Mouse (Mus musculus) urinary bladder, postnatal 36 days (tissue): Measurements from ENCODE around the gene Snx3.

Experiments
- DNase-seq, 2 experiments: peaks; one replicate each; pipeline ENCODE4 v3.0.0; 2022; ENCODE audit warnings: low spot score in 2 of 2, mixed read lengths in 1 of 2

Snx3 gene

DNA sequence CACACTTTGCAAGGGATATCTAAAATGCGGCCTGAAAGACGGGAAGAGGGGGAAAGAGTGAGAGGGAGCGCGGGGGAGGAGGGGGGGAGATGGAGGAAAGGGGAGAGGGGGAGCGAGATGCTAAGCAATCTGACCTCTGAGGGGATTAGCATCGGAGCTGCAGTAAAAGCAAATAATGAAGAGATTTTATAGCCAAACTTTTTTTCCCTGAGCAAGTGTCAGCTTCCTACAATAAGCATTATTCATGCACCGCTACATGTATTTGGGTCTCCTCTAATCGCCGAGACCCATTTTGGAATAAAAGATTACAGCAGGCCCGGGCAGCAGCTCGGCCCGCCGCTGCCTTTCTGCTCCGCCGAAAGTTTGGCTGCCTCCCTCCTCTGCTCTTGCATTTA, 76.4 kb downstream of the Snx3 start:
- no peak for DNase-seq

DNA sequence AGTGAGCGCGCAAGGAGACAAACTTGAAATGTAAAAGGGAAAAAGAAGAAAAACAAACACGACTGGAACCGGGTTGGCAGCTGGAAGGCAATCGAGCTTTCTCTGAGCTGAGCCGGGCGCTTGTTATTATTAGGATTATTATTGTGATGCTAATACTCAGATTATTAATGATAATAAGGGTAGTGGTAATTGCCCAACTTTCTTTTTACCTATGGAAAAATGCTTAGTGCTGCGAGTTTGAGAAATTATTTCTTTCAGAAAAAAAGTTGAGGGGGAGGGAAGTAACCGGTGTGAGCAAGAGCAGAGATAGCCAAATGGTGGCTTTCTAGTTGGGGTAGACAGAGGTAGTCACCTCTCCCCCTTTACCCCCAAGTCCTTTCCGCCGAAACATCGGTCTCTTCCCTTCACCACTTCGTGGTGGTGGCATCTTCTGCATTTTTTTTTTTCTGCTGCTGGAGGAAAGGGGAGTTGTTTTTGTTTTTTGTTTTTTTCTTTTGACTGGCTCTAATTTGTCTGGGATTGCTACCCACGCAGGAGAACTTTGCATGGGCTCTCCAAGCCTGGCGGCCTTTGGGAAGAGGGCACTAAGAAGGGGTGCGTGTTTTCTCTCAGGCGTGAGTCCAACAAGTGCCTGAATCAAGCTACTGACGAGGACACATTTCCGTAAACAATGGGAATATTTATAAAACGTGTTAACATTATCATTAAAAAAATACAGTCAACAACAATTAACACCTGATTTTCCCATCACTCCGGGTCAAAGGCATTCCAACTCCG, 77.1 kb downstream of the Snx3 start:
- no peak for DNase-seq

DNA sequence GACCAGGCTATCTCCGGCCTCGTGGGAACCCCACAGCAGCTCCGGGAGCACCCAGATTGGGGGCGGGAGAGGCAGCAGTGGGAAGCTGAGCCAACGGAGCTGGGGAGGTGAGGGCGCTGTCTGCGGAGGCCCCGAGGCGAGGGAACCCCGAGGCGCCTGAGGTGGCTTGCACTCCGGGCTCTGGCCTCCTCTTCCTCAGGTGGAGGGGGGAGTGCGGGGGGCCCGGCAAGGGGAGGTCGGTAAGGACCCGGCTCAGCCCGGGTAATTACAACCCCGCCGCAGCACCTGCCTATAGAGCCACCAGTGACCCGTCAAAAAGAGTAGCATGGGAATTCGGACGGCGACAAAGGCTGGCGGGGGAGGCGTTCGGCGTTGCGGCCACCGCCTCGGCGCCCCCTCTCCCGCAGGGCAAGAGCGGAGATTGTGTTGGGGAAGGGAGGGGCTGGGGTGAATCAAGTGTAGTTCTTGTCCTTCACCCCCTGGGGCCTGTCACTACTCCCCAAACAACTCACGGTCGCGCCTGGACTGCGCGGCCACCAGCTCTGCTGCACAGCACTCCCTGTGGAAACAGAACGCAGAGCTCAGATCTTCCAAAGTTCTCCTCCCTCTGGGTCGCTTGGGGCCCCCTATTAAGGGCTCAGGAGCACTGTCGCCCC, 77.8 kb downstream of the Snx3 start:
- no peak for DNase-seq

DNA sequence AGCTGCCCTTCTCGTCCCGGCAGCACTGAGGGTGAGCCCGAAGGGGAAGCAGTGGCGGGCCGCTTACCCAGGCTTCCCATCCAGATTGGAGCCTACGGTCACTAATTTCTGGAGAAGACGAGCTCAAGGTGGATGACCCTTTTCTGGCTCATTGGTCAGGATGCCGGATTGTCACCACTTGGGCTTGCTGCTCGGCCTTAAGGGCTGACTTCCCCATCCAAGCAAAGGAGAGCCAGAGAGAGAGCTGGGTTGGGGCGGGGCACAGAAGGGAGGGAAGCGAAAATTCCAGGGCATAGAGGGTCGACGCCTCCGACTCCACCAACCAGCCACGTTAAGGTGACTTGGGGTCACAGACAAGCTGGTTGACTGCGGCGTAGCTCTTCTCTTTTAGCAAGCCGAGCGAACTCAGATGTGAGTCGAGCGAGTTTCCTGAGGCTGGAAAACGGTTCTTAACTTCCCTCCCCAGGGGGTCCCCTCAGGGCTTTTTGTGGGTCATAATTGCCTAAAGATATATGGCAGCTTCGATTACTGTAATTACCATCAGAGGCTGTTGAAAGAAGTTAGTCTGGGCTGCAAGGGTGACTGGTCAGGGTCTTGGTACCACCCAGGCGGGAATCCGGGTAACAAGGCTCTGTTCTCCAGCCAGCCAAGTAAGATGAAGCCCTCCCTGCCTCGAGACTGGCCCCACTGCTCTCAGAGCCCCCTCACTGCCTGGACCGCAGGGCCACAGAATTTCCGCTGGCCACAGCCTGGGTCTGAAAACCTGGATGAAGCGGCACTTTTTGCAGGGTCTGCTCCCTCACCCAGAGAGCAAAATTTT, 78.5 kb downstream of the Snx3 start:
- DNase-seq, result no peak

DNA sequence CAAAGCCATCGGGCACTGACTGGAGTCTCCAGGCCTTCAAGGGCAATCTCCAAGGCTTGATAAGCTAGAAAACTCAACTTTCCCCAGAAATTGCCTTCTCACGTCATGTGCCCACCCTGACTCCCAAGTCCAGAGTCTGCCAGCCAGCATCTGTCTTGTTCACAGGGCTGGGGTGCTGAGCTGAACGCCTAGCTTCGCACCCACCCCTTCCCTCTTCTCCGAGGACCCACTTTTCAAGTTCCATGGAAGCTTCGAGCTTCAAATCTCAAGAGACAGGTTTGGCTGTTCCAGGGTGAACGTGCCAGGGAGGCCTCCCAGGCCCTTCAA, 79.1 kb downstream of the Snx3 start:
- DNase-seq, result no peak

DNA sequence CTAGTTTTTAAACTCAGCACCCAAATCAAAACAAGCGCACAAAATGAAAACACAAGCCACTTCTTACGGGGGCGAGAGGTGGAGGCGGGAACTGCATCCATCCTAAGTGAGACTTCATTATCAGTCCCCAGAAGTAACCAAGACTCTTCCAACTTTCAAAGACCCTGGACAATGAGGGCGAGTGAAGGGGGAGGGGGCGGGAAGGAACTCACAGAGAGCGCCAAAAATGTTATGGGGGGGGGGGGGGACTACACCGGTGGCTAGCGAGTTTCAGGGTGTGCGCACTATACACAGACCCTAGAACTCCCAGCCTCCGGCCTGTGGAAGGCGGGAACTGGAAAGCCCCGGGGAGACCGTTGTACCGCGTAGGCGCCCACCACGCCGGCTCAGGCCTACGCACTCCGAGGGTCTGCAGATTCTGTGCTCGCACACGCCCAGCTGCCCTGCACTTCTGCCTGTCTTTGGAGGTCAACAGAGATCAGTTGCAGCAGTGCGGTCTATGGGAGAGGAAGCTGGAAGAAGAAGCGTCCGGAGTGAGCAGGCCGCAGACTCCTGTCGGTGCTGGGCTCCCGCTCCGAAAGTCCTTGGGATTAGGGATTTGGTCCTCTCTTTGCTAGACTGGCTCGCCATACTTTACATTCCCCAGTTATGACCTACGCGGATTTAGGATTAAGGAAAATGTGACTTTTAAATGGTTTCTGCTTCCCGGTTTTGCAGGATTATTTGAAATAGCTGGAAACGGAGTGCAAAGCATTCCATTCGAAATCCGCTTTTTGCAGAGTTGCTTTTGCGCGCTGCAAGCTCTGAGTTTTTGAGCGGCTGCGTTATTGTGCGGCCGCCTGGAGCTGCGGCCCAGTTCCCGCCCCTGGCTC, 80.1 kb downstream of the Snx3 start:
- no peak for DNase-seq

DNA sequence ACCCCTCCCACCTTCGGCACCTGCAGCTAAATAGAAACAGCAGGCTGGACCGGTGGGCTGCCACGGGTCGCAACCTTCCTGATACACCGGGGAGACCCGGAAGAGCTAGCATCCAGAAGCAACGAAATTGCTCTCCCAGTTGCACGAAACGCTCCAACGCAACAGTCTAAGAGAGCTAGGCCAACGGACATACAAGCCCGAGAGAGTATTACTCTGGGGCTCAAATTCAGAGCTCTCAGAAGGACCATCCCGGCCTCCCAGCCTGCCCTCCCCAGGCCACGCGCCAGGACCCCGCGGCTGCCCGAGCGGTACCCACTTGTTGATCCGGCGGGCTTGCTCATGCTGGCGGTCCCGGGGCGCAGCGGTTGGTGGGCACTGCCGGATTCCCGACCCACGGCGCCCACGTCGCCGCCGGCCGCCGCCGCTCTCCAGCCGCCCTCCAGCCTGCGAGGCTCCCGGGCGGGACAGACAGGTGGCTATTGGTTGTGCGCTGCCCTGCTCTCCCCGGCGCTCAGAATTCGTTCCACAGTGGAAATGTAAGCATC, 80.8 kb downstream of the Snx3 start:
- no peak for DNase-seq

DNA sequence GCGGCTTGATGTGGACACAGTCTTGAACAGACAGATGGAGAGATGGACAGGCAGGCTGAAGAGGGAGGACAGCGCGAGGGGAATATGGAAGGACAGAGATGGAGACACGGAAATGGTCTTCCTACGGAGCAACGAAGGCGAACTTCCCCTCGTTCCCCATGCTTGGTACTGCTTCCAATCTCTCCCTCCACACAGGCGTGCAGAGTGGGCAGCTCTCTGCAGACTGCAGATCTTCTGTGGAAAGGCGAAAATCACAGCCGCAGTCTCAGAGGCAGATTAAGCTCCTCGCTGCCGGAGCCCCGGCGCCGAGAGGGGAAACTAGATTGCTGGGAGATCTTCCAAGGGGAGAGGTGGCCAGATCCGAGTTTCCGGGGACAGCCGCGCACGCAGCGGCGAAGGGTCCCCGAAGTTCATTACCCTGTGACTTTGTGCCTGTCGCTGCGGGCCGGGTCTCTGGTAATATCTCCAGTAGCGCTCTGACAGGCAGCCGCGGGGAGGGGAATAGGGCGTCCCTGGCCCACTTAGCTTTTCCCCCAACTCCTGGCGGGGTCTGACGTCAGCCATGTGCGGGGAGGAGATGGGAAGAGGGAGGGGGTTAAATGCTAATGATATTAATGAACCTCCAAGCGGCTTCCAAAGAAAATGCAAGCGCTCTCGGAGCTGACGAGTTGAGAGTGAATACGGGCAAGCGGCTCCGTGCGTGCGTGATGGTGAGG, 81.5 kb downstream of the Snx3 start, which contains the start of the genes Nr2e1 and Ostm1:
Nr2e1 (minus strand) TSS at position 476 of the 716 bp plus-strand sequence.
Ostm1 (plus strand) TSS at position 666 of the 716 bp plus-strand sequence.
- no peak for DNase-seq

DNA sequence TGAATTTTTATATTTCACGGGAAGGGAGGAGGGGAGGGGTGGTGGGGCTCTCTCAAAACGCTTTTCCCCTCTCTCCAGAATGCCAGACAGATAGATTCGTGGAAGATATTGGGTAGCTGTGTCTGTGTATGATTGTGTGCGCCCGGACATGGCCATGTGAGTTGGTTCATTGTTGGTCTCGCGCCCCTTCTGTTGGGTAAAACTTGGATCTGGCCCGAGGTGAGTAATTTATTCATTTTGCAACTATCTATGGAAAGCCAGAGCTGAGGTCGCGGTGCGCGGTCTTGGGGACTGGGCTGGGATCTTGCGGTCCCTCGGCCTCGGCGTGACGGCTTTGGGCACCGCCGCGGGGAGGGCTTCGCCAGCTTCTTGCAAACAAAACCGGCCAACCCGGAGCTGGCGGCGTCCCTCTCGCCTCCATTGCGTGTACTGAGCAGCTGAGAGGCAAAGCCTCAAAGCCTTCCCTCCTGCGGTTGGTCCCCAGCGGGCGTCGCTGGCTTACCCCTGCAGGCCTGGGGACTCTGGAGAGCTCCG, 82.1 kb downstream of the Snx3 start:
- DNase-seq, result no peak

DNA sequence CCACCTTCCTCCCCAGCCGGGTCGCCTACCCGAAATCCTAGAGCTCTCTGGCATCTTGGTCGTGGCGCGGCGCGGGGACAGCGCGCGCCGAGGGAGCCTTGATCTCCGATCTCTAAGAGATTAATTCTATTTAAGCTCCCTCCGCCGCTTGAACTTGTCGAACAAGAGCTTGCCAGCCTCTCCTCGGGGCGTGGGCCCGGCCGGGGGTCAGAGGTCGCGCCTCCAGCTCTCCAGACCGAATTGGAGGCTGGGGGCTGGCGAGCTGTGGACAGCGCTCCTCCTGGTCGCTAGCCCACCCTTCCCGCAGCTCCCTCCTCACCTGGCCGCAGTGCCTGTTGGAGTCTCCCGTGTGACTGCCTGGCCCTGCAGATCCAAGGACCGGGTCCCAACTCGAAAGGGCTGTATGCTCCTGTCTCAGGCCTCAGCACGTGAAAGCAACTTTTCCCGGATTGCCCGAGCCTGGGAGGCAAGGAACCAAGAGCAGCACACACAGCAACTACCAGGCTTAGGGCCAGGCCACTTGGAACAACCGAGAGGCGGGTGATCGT, 82.7 kb downstream of the Snx3 start:
- no peak for DNase-seq
